Mouse (Mus musculus) stomach, postnatal 0 days (tissue): ENCODE data around the gene Terf2.
"Not testable (repeated sequence)": the region's sequence is repeated elsewhere in the genome, so short reads cannot be mapped to it uniquely, and the experiment has no call there.

ENCODE experiments used
- CTCF ChIP-seq: IDR thresholded peaks from 2 replicates; pipeline ENCODE4 v1.5.1; 2016; ENCODE audit warnings: antibody characterized with exemption, low read depth, mild to moderate bottlenecking, moderate library complexity
- EP300 ChIP-seq: optimal IDR thresholded peaks from 2 replicates; pipeline ENCODE3; 2016; ENCODE audit warnings: antibody characterized with exemption

DNA sequence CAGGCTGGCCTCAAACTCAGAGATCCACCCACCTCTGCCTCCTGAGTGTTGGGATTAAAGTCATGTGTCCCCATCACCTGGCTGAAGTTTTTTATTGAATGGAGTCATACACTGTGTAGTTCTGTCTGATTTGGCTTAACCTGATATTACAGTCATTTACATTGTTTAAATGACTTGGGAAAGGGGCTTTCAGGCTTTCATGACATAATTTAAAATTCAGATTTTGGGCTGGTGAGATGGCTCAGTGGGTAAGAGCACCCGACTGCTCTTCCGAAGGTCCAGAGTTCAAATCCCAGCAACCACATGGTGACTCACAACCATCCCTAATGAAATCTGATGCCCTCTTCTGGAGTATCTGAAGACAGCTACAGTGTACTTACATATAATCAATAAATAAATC, 62.7 kb downstream of the Terf2 start:
- not testable (repeated sequence) for TF ChIP-seq CTCF, EP300
